Comparison of ENCODE assay signal across 8 mouse cellular contexts in genomic region chr4:124849631-124850260, GRCm38 (mm10). TPM values are rescaled to one million over a fixed set of nuclear protein-coding genes. Genes with fewer than 3 reads are reported as not detected.
DNase-seq lines count a peak whose midpoint lies in the region; ATAC-seq lines count a peak whose summit lies in the region.

No protein-coding gene starts in this region.

- peak; percentile 2 for ATAC-seq in intestine, embryonic 16.5 days
- peak; percentile 72 for ATAC-seq in midbrain, embryonic 13.5 days

- H3K4me2 ChIP-seq in intestine, embryonic 16.5 days (ENCODE audit: low read depth, low read length) = peak overlapping the region; percentile 84
- H3K4me2 ChIP-seq in midbrain, embryonic 13.5 days (replicated peaks) = peak overlapping the region; percentile 79

- no peaks in the 10 kb centered on the region for H3K9me3 ChIP-seq in intestine, embryonic 16.5 days (ENCODE audit: control insufficient read depth, low read length)
- no peaks in the 10 kb centered on the region for H3K9me3 ChIP-seq in midbrain, embryonic 13.5 days

- H3K4me3 ChIP-seq in intestine, embryonic 16.5 days (ENCODE audit: low read length) = peak overlapping the region; percentile 90
- H3K4me3 ChIP-seq in midbrain, embryonic 13.5 days (replicated peaks) = peak overlapping the region; percentile 100

- H3K27me3 ChIP-seq in intestine, embryonic 16.5 days (replicated peaks; ENCODE audit: control insufficient read depth, insufficient read depth, low read length) = no peaks in the 10 kb centered on the region
- H3K27me3 ChIP-seq in midbrain, embryonic 13.5 days = no peaks in the 10 kb centered on the region

- DNase-seq in urinary bladder, postnatal 36 days (ENCODE audit: low spot score in 2 of 2) = peak; percentile 18 to 54
- no peak for DNase-seq in urinary bladder, postnatal 25 days (ENCODE audit: low spot score)
- DNase-seq in embryo, embryonic 10.5 days (ENCODE audit: low spot score) = peak; percentile 70
- DNase-seq in gastrocnemius, postnatal 36 days = peak; percentile 24 to 27
- DNase-seq in left cerebral cortex, postnatal 25 days (ENCODE audit: low spot score in 2 of 2) = peak; percentile 69 to 86
- DNase-seq in telencephalon, adult 2 months (ENCODE audit: low read depth, low spot score) = peak; percentile 79

- H3K36me3 ChIP-seq in intestine, embryonic 16.5 days (ENCODE audit: control insufficient read depth, insufficient read depth, low read length) = no peaks in the 10 kb centered on the region
- H3K36me3 ChIP-seq in midbrain, embryonic 13.5 days = peaks cover 36% of the 10 kb centered on the region

- intact Hi-C loops in gastrocnemius, postnatal 36 days (cut with DNase I) = loop anchor here (5.0 to 10.0 kb wide), 2 partner anchors 132 to 215 kb away; partner anchors contain the start of genes Dnali1 and Snip1
- intact Hi-C loops in left cerebral cortex, postnatal 25 days (cut with DNase I) = loop anchor here (5.0 kb wide), 1 partner anchor 43 kb away; no protein-coding TSS in a partner anchor

- peak overlapping the region; percentile 89 for H3K27ac ChIP-seq in intestine, embryonic 16.5 days (ENCODE audit: low read length)
- peak overlapping the region; percentile 97 for H3K27ac ChIP-seq in midbrain, embryonic 13.5 days

- H3K9ac ChIP-seq in intestine, embryonic 16.5 days (ENCODE audit: low read depth, low read length) = peak overlapping the region; percentile 89
- peak overlapping the region; percentile 94 for H3K9ac ChIP-seq in midbrain, embryonic 13.5 days (replicated peaks)

- 2% methylated on average over 24 of the region's 24 CpGs for WGBS in intestine, embryonic 16.5 days
- 1% methylated on average over 23 of the region's 24 CpGs for WGBS in midbrain, embryonic 13.5 days

- peaks cover 11% of the 10 kb centered on the region for H3K4me1 ChIP-seq in intestine, embryonic 16.5 days (ENCODE audit: control insufficient read depth, insufficient read depth, low read length)
- H3K4me1 ChIP-seq in midbrain, embryonic 13.5 days (replicated peaks) = peaks cover 47% of the 10 kb centered on the region

RNA-seq across cellular contexts. Expression of gene Yrdc, which starts 0.7 kb away (rescaled TPM):
- total RNA-seq in gastrocnemius, postnatal 36 days (2021) = 1 to 10 TPM; 6.1 to 9.4 TPM
- polyA plus RNA-seq in intestine, embryonic 16.5 days (2015; fragmentation: Nextera tagmentation; extraction: Ambion mirVana) = 27.3 and 29.5 TPM in 2 replicates
- total RNA-seq in left cerebral cortex, postnatal 25 days (2021) = 10 to 100 TPM; 30.6 to 34.9 TPM
- 42.8 and 45.1 TPM in 2 replicates for polyA plus RNA-seq in midbrain, embryonic 13.5 days (2015; fragmentation: Nextera tagmentation; extraction: Ambion mirVana)

RNA-seq across cellular contexts. Expression of gene 1110065P20Rik, which starts 1.2 kb away (rescaled TPM):
- 10 to 100 TPM; 19.6 to 20.4 TPM for total RNA-seq in gastrocnemius, postnatal 36 days (2021)
- 35.3 and 35.8 TPM in 2 replicates for polyA plus RNA-seq in intestine, embryonic 16.5 days (2015; fragmentation: Nextera tagmentation; extraction: Ambion mirVana)
- 10 to 100 TPM; 73.5 to 74.0 TPM for total RNA-seq in left cerebral cortex, postnatal 25 days (2021)
- 70.6 and 77.5 TPM in 2 replicates for polyA plus RNA-seq in midbrain, embryonic 13.5 days (2015; fragmentation: Nextera tagmentation; extraction: Ambion mirVana)

RNA-seq across cellular contexts. Expression of gene Maneal, which starts 12.2 kb away (rescaled TPM):
- under 1 TPM; 0.39 to 0.43 TPM for total RNA-seq in gastrocnemius, postnatal 36 days (2021)
- polyA plus RNA-seq in intestine, embryonic 16.5 days (2015; fragmentation: Nextera tagmentation; extraction: Ambion mirVana) = 0.36 and 0.44 TPM in 2 replicates
- total RNA-seq in left cerebral cortex, postnatal 25 days (2021) = 10 to 100 TPM; 49.2 to 51.7 TPM
- polyA plus RNA-seq in midbrain, embryonic 13.5 days (2015; fragmentation: Nextera tagmentation; extraction: Ambion mirVana) = 7.3 and 9.5 TPM in 2 replicates

RNA-seq across cellular contexts. Expression of gene Epha10, which starts 31.0 kb away (rescaled TPM):
- not detected for total RNA-seq in gastrocnemius, postnatal 36 days (2021)
- 0.07 and 0.15 TPM in 2 replicates for polyA plus RNA-seq in intestine, embryonic 16.5 days (2015; fragmentation: Nextera tagmentation; extraction: Ambion mirVana)
- total RNA-seq in left cerebral cortex, postnatal 25 days (2021) = 10 to 100 TPM; 46.6 to 49.7 TPM
- polyA plus RNA-seq in midbrain, embryonic 13.5 days (2015; fragmentation: Nextera tagmentation; extraction: Ambion mirVana) = 10.0 and 13.4 TPM in 2 replicates

RNA-seq across cellular contexts. Expression of gene Mtf1, which starts 47.8 kb away (rescaled TPM):
- 10 to 100 TPM; 11.6 to 12.2 TPM for total RNA-seq in gastrocnemius, postnatal 36 days (2021)
- 8.5 and 11.1 TPM in 2 replicates for polyA plus RNA-seq in intestine, embryonic 16.5 days (2015; fragmentation: Nextera tagmentation; extraction: Ambion mirVana)
- 10 to 100 TPM; 25.2 to 29.7 TPM for total RNA-seq in left cerebral cortex, postnatal 25 days (2021)
- 14.6 and 15.7 TPM in 2 replicates for polyA plus RNA-seq in midbrain, embryonic 13.5 days (2015; fragmentation: Nextera tagmentation; extraction: Ambion mirVana)

Comparison
In these comparisons a context has a peak if more than half of its experiments do, and no peak if none do; other contexts are left out.
1. RNA of gene Maneal, which starts 12.2 kb away (total RNA-seq): 49.2 to 51.7 TPM in left cerebral cortex, postnatal 25 days; 0.39 to 0.43 TPM in gastrocnemius, postnatal 36 days; every median in the first group is over 10 times any median in the second.